Comparison of ENCODE assay signal across 8 mouse cellular contexts in the genomic region with DNA sequence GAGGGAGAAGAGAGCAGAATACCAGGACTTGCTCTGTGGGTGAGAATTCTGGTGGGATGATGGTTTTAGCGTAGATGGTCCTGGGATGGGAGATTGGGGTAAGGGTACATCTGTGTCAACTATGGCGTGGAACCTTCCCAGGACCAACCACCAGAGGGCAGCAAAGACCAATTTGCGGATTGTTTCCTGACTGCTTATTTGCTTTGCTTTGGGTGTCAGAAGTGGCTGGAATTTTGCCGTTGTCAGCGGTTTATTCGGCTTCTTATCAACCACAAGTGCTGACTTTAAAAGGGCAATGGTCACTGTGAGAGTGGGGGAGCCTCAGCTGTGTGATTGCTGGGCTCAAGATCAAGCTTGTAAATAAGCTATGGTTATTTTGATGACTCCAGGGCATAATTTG. TPM values are rescaled to one million over a fixed set of nuclear protein-coding genes. Genes with fewer than 3 reads are reported as not detected.
DNase-seq lines count a peak whose midpoint lies in the region; ATAC-seq and TF ChIP-seq lines count a peak whose summit lies in the region.

No protein-coding gene starts in this region.

- WGBS in heart, embryonic 12.5 days, result 5% methylated on average over 6 of the region's 6 CpGs
- 6% methylated on average over 6 of the region's 6 CpGs for whole genome bisulfite sequencing in intestine, postnatal 0 days
- WGBS in midbrain, embryonic 15.5 days, result 5% methylated on average over 6 of the region's 6 CpGs

- H3K36me3 ChIP-seq in heart, embryonic 12.5 days, result no peaks in the 10 kb centered on the region
- no peaks in the 10 kb centered on the region for H3K36me3 ChIP-seq in intestine, postnatal 0 days (ENCODE audit: control insufficient read depth, insufficient read depth)
- H3K36me3 ChIP-seq in midbrain, embryonic 15.5 days (replicated peaks), result no peaks in the 10 kb centered on the region

- no peak for ATAC-seq in heart, embryonic 12.5 days (ENCODE audit: insufficient number of reproducible peaks, low FRiP score)
- ATAC-seq in intestine, postnatal 0 days, result peak; percentile 62
- peak; percentile 83 for ATAC-seq in midbrain, embryonic 15.5 days (replicated peaks)

- H3K27me3 ChIP-seq in heart, embryonic 12.5 days (replicated peaks), result peaks cover 25% of the 10 kb centered on the region
- H3K27me3 ChIP-seq in intestine, postnatal 0 days (replicated peaks; ENCODE audit: control insufficient read depth, insufficient read depth, low read length), result peaks cover 15% of the 10 kb centered on the region
- H3K27me3 ChIP-seq in midbrain, embryonic 15.5 days (replicated peaks), result 0 out of 2 replicates have a peak, but pooled peaks cover 4% of the 10 kb centered on the region

- H3K9me3 ChIP-seq in heart, embryonic 12.5 days (replicated peaks), result no peaks in the 10 kb centered on the region
- H3K9me3 ChIP-seq in intestine, postnatal 0 days (ENCODE audit: control insufficient read depth), result no peaks in the 10 kb centered on the region
- H3K9me3 ChIP-seq in midbrain, embryonic 15.5 days, result no peaks in the 10 kb centered on the region

- intact Hi-C loops in gastrocnemius, postnatal 14 days (cut with DNase I; ENCODE audit: low total_unique reads), result loop anchor here (1.0 to 5.0 kb wide), 3 partner anchors 234 to 683 kb away; no protein-coding TSS in a partner anchor
- intact Hi-C loops in left cerebral cortex, postnatal 25 days (cut with DNase I), result loop anchor here (1.0 kb wide), 2 partner anchors 507 to 684 kb away; no protein-coding TSS in a partner anchor

- no peak overlapping the region for H3K27ac ChIP-seq in heart, embryonic 12.5 days (ENCODE audit: poor library complexity, severe bottlenecking)
- no peak overlapping the region for H3K27ac ChIP-seq in intestine, postnatal 0 days (ENCODE audit: low read depth, low read length)
- no peak overlapping the region for H3K27ac ChIP-seq in midbrain, embryonic 15.5 days

- H3K4me1 ChIP-seq in heart, embryonic 12.5 days (replicated peaks), result peaks cover 10% of the 10 kb centered on the region
- H3K4me1 ChIP-seq in intestine, postnatal 0 days (replicated peaks; ENCODE audit: control insufficient read depth, insufficient read depth, low read length), result 0 out of 2 replicates have a peak, but pooled peaks cover 5% of the 10 kb centered on the region
- H3K4me1 ChIP-seq in midbrain, embryonic 15.5 days, result no peaks in the 10 kb centered on the region

- no peak overlapping the region for H3K4me3 ChIP-seq in heart, embryonic 12.5 days
- no peak overlapping the region for H3K4me3 ChIP-seq in intestine, postnatal 0 days (ENCODE audit: low read depth, low read length)
- no peak overlapping the region for H3K4me3 ChIP-seq in midbrain, embryonic 15.5 days

- no peak overlapping the region for H3K4me2 ChIP-seq in heart, embryonic 12.5 days
- no peak overlapping the region for H3K4me2 ChIP-seq in intestine, postnatal 0 days (replicated peaks; ENCODE audit: low read depth)
- H3K4me2 ChIP-seq in midbrain, embryonic 15.5 days, result no peak overlapping the region

- no peak overlapping the region for H3K9ac ChIP-seq in heart, embryonic 12.5 days
- H3K9ac ChIP-seq in intestine, postnatal 0 days (ENCODE audit: low read depth, low read length), result no peak overlapping the region
- no peak overlapping the region for H3K9ac ChIP-seq in midbrain, embryonic 15.5 days

- TF ChIP-seq CTCF in intestine, postnatal 0 days (IDR thresholded peaks at IDR 0.05; ENCODE audit: low read depth), result peak; percentile 98

- DNase-seq in heart, adult 18-20 months, result peak; percentile 82 to 96
- peak; percentile 93 for DNase-seq in embryo, embryonic 10 days (ENCODE audit: low spot score)
- DNase-seq in gastrocnemius, postnatal 14 days, result peak; percentile 79
- peak; percentile 83 to 89 for DNase-seq in left cerebral cortex, postnatal 25 days (ENCODE audit: low spot score in 2 of 2)
- DNase-seq in spleen, adult 18-20 months, result peak; percentile 60 to 82

RNA-seq across cellular contexts. Expression of a gene that starts 50.8 kb away (rescaled TPM):
- total RNA-seq in heart, adult 18-20 months (2021), result not detected
- 0.19 and 0.32 TPM in 2 replicates for polyA plus RNA-seq in heart, embryonic 12.5 days (2016; fragmentation: Nextera tagmentation; extraction: Ambion mirVana)
- under 1 TPM; 0.13 to 0.23 TPM for total RNA-seq in gastrocnemius, postnatal 14 days (2021)
- polyA plus RNA-seq in intestine, postnatal 0 days (2015; fragmentation: Nextera tagmentation; extraction: Ambion mirVana), result 0.13 and 0.25 TPM in 2 replicates
- total RNA-seq in left cerebral cortex, postnatal 25 days (2021), result not detected
- 0.13 and 0.33 TPM in 2 replicates for polyA plus RNA-seq in midbrain, embryonic 15.5 days (2015; fragmentation: Nextera tagmentation; extraction: Ambion mirVana)

RNA-seq across cellular contexts. Expression of a gene that starts 57.8 kb away (rescaled TPM):
- under 1 TPM; 0.22 to 0.44 TPM for total RNA-seq in heart, adult 18-20 months (2021)
- 50.0 and 54.9 TPM in 2 replicates for polyA plus RNA-seq in heart, embryonic 12.5 days (2016; fragmentation: Nextera tagmentation; extraction: Ambion mirVana)
- total RNA-seq in gastrocnemius, postnatal 14 days (2021), result 1 to 10 TPM; 1.5 to 2.1 TPM
- 5.1 and 6.3 TPM in 2 replicates for polyA plus RNA-seq in intestine, postnatal 0 days (2015; fragmentation: Nextera tagmentation; extraction: Ambion mirVana)
- total RNA-seq in left cerebral cortex, postnatal 25 days (2021), result under 1 TPM in 1 of 2 experiments, not detected in 1; 0.09 TPM
- 7.0 and 7.2 TPM in 2 replicates for polyA plus RNA-seq in midbrain, embryonic 15.5 days (2015; fragmentation: Nextera tagmentation; extraction: Ambion mirVana)
